Mouse (Mus musculus) granulocyte monocyte progenitor cell, adult 5-6 weeks (primary cell): ENCODE measurements around the gene Olfr263. TPM values are rescaled to one million over a fixed set of nuclear protein-coding genes. Genes with fewer than 3 reads are reported as not detected.
A peak's percentile ranks its signal among the peaks of the same experiment; 100 is the strongest.

Source experiments
- ATAC-seq: replicated peaks from 2 replicates; pipeline ENCODE4 v1.8.0; 2016; ENCODE audit warnings: mild to moderate bottlenecking, moderate TSS enrichment, inconsistent platforms; ENCODE audit not compliant: poor library complexity, severe bottlenecking
- total RNA-seq, 2 experiments: library from RNA; stranded (forward) in 1 of 2; stranded (reverse) in 1 of 2; fragments of 200-712, 200-1000 nt in 1 of 2; fragments of >200 nt in 1 of 2; fragmentation: Nextera tagmentation in 1 of 2; gene quantifications; 2 replicates each; pipeline ENCODE4 v1.2.3; 2014 to 2017

Olfr263 gene
- total RNA-seq, 2 experiments from 2014 or later: not detected

- ATAC-seq: no peak
These were observed 39.8 kb downstream of the Olfr263 start for GRCm38 (mm10) chr13:21169121-21169656.

- peak; percentile 61 for ATAC-seq
These were observed 40.4 kb downstream of the Olfr263 start for GRCm38 (mm10) chr13:21169657-21170430.

- no peak for ATAC-seq
These were observed 41.2 kb downstream of the Olfr263 start for GRCm38 (mm10) chr13:21170431-21171155.

- no peak for ATAC-seq
These were observed 41.7 kb downstream of the Olfr263 start for GRCm38 (mm10) chr13:21171156-21171530.

- no peak for ATAC-seq
These were observed 42.2 kb downstream of the Olfr263 start for GRCm38 (mm10) chr13:21171600-21172150.

- peak; percentile 45 for ATAC-seq
These were observed 43.0 kb downstream of the Olfr263 start for GRCm38 (mm10) chr13:21172241-21173027.

- no peak for ATAC-seq
These were observed 43.6 kb downstream of the Olfr263 start for GRCm38 (mm10) chr13:21173072-21173471.

- ATAC-seq: no peak
These were observed 47.3 kb downstream of the Olfr263 start for GRCm38 (mm10) chr13:21176733-21177132.

- ATAC-seq: no peak
These were observed 48.2 kb downstream of the Olfr263 start for GRCm38 (mm10) chr13:21177657-21178056.

GRCm38 (mm10) chr13:21178364-21178763 is 48.9 kb downstream of the Olfr263 start:
- peak; percentile 40 for ATAC-seq

GRCm38 (mm10) chr13:21179367-21179723 is 49.9 kb downstream of the Olfr263 start, which contains the start of gene Trim27:
TSS of gene Trim27 (plus strand) at chr13:21179445.
- peak; percentile 55 for ATAC-seq

- peak; percentile 57 for ATAC-seq
These were observed 50.5 kb downstream of the Olfr263 start for GRCm38 (mm10) chr13:21179724-21180550.

GRCm38 (mm10) chr13:21180551-21181530 is 51.4 kb downstream of the Olfr263 start:
- ATAC-seq: peak; percentile 51

GRCm38 (mm10) chr13:21181996-21182395 is 52.6 kb downstream of the Olfr263 start:
- no peak for ATAC-seq

- no peak for ATAC-seq
These were observed 53.6 kb downstream of the Olfr263 start for GRCm38 (mm10) chr13:21183066-21183465.

GRCm38 (mm10) chr13:21183661-21184060 is 54.2 kb downstream of the Olfr263 start:
- ATAC-seq: no peak

- ATAC-seq: no peak
These were observed 56.1 kb downstream of the Olfr263 start for GRCm38 (mm10) chr13:21185521-21185920.
